Mouse (Mus musculus): Measurements from ENCODE around the gene Idua. TPM values are rescaled to one million over a fixed set of nuclear protein-coding genes. Genes with fewer than 3 reads are reported as not detected.

The Idua gene
- total and polyA plus RNA-seq, 3 experiments, result 2.3 to 10.6 (median 5.8) TPM

DNA sequence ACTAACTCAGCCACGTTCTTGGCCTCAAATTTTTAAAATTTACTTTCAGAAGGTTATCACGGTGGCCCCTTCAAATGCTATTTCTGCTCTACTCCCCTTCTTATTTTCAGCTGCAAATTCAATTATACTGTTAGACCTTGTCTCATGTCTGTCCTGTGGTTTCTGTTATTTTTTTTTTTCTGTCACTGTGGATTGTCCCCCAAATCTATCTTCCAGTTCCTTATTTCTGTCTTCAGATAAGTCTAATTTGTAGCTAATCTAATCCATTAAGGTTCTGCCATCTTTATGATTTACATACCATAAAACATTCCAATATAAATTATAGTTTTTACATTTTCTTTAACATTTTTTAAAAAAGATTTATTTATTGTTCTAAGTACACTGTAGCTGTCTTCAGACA is 7.2 kb downstream of the Idua start:
- Histone ChIP-seq H3K4me3 (replicated peaks in 1 of 3; ENCODE audit: low read depth in 2 of 3, low read length in 2 of 3, poor library complexity in 1 of 3) (no peak overlapping the region), H3K36me3 (replicated peaks in 1 of 2; ENCODE audit: control insufficient read depth in 1 of 2, insufficient read depth in 1 of 2, low read length in 1 of 2) (peaks cover 10 to 15% of the 10 kb centered on the region in 2 experiments), H3K4me2 (ENCODE audit: insufficient read depth, low read depth, poor library complexity, severe bottlenecking) (no peak overlapping the region), H3K27me3 (replicated peaks) (peaks cover 6% of the 10 kb centered on the region), H3K4me1 (ENCODE audit: control insufficient read depth in 1 of 2, insufficient read depth in 2 of 2) (peaks cover 2 to 31% of the 10 kb centered on the region in 2 experiments), H3K27ac (ENCODE audit: insufficient read depth, low read depth) (no peak overlapping the region), H3K79me2 (replicated peaks; ENCODE audit: control insufficient read depth, extremely low read depth, insufficient read depth, poor library complexity, severe bottlenecking) (no peaks in the 10 kb centered on the region), H3K9ac (ENCODE audit: insufficient read depth, low read depth) (no peak overlapping the region), H3K9me3 (replicated peaks; ENCODE audit: low read length) (no peaks in the 10 kb centered on the region)
- in situ Hi-C loops (cut with MboI; ENCODE audit: low pct_ligation_motif_present, low pct_unique_long_range_greater_than_20kb, low sequenced_read_pairs), result loop anchor here (25.0 kb wide), 1 partner anchor 230 kb away; the partner anchor contains the start of genes Atp5k and Mfsd7a
- dilution Hi-C loops (cut with MboI; ENCODE audit: extremely low pct_ligation_motif_present, extremely low pct_unique_long_range_greater_than_20kb, low sequenced_read_pairs), result no loop called here
- no peak for DNase-seq (ENCODE audit: extremely low read depth)
- TF ChIP-seq JUND (conservative IDR thresholded peaks at IDR 0.05; ENCODE audit: low read depth, low read length) (no peak), JUN (IDR thresholded peaks at IDR 0.05; ENCODE audit: insufficient read depth, low read depth, low read length) (no peak)

- peaks cover 13 to 26% of the 10 kb centered on the region in 2 experiments for H3K36me3 ChIP-seq (replicated peaks in 1 of 2; ENCODE audit: control insufficient read depth in 1 of 2, insufficient read depth in 1 of 2, low read length in 1 of 2)
- in situ Hi-C loops (cut with MboI; ENCODE audit: low pct_ligation_motif_present, low pct_unique_long_range_greater_than_20kb, low sequenced_read_pairs), result loop anchor here (25.0 kb wide), 1 partner anchor 231 kb away; the partner anchor contains the start of genes Atp5k and Mfsd7a
- peak overlapping the region; percentile 65 to 73 (median 66) for H3K4me3 ChIP-seq (replicated peaks in 1 of 3; ENCODE audit: low read depth in 2 of 3, low read length in 2 of 3, poor library complexity in 1 of 3)
- H3K79me2 ChIP-seq (replicated peaks; ENCODE audit: control insufficient read depth, extremely low read depth, insufficient read depth, poor library complexity, severe bottlenecking), result no peaks in the 10 kb centered on the region
- no peak for TF ChIP-seq ELF1 (IDR thresholded peaks at IDR 0.05; ENCODE audit: low read depth, low read length)
- TF ChIP-seq PAX5 (IDR thresholded peaks at IDR 0.05; ENCODE audit: low read length), result no peak
- 0 out of 2 replicates have a peak, but pooled peaks have one; percentile 7 for TF ChIP-seq MYC (IDR thresholded peaks at IDR 0.05; ENCODE audit: low read depth, low read length)
- no peak for TF ChIP-seq MAFK (IDR thresholded peaks at IDR 0.05; ENCODE audit: insufficient replicate concordance, low read length)
- H3K4me2 ChIP-seq (ENCODE audit: insufficient read depth, low read depth, poor library complexity, severe bottlenecking), result peak overlapping the region; percentile 70
- H3K9ac ChIP-seq (ENCODE audit: insufficient read depth, low read depth), result no peak overlapping the region; the same call in 1 of the 2 replicates
- DNase-seq (ENCODE audit: extremely low read depth), result peak; percentile 31
- peaks cover 2 to 31% of the 10 kb centered on the region in 2 experiments for H3K4me1 ChIP-seq (ENCODE audit: control insufficient read depth in 1 of 2, insufficient read depth in 2 of 2)
- dilution Hi-C loops (cut with MboI; ENCODE audit: extremely low pct_ligation_motif_present, extremely low pct_unique_long_range_greater_than_20kb, low sequenced_read_pairs), result no loop called here
- no peaks in the 10 kb centered on the region for H3K9me3 ChIP-seq (replicated peaks; ENCODE audit: low read length)
- peaks cover 3% of the 10 kb centered on the region for H3K27me3 ChIP-seq (replicated peaks)
- peak overlapping the region; percentile 14; the same call in 1 of the 2 replicates for H3K27ac ChIP-seq (ENCODE audit: insufficient read depth, low read depth)
Measured at GRCm38 (mm10) chr5:108668387-108668932, 8.3 kb downstream of the Idua start.

- H3K79me2 ChIP-seq (replicated peaks; ENCODE audit: control insufficient read depth, extremely low read depth, insufficient read depth, poor library complexity, severe bottlenecking), result no peaks in the 10 kb centered on the region
- DNase-seq (ENCODE audit: extremely low read depth), result peak; percentile 84
- peak within 1 kb of the TSS; percentile 80 for H3K9ac ChIP-seq (ENCODE audit: insufficient read depth, low read depth)
- dilution Hi-C loops (cut with MboI; ENCODE audit: extremely low pct_ligation_motif_present, extremely low pct_unique_long_range_greater_than_20kb, low sequenced_read_pairs) (no loop called here), in situ Hi-C loops (cut with MboI; ENCODE audit: low pct_ligation_motif_present, low pct_unique_long_range_greater_than_20kb, low sequenced_read_pairs) (loop anchor here (25.0 kb wide), 1 partner anchor 232 kb away; the partner anchor contains the start of genes Atp5k and Mfsd7a)
- peak within 1 kb of the TSS; percentile 65 to 73 (median 66) for H3K4me3 ChIP-seq (replicated peaks in 1 of 3; ENCODE audit: low read depth in 2 of 3, low read length in 2 of 3, poor library complexity in 1 of 3)
- peaks cover 2 to 31% of the 10 kb centered on the region in 2 experiments for H3K4me1 ChIP-seq (ENCODE audit: control insufficient read depth in 1 of 2, insufficient read depth in 2 of 2)
- peaks cover 3% of the 10 kb centered on the region for H3K27me3 ChIP-seq (replicated peaks)
- peaks cover 13 to 33% of the 10 kb centered on the region in 2 experiments for H3K36me3 ChIP-seq (replicated peaks in 1 of 2; ENCODE audit: control insufficient read depth in 1 of 2, insufficient read depth in 1 of 2, low read length in 1 of 2)
- peak within 1 kb of the TSS; percentile 14; the same call in 1 of the 2 replicates for H3K27ac ChIP-seq (ENCODE audit: insufficient read depth, low read depth)
- H3K4me2 ChIP-seq (ENCODE audit: insufficient read depth, low read depth, poor library complexity, severe bottlenecking), result peak within 1 kb of the TSS; percentile 70
- H3K9me3 ChIP-seq (replicated peaks; ENCODE audit: low read length), result no peaks in the 10 kb centered on the region
- TF ChIP-seq CHD2 (IDR thresholded peaks at IDR 0.05; ENCODE audit: low read length), result no peak
- peak; percentile 73; the same call in 1 of the 2 replicates for TF ChIP-seq MXI1 (IDR thresholded peaks at IDR 0.05; ENCODE audit: low read depth, low read length)
- no peak for TF ChIP-seq MAFK (IDR thresholded peaks at IDR 0.05; ENCODE audit: insufficient replicate concordance, low read length)
- TF ChIP-seq ZMIZ1 (IDR thresholded peaks at IDR 0.05; ENCODE audit: low read depth, low read length), result peak; percentile 44; the same call in 1 of the 2 replicates
- TF ChIP-seq ZC3H11A (IDR thresholded peaks at IDR 0.05; ENCODE audit: low read depth, low read length), result no peak
- TF ChIP-seq SIN3A (IDR thresholded peaks at IDR 0.05; ENCODE audit: low read length), result peak; percentile 85
- no peak; the same call in 1 of the 2 replicates for TF ChIP-seq NELFE (IDR thresholded peaks at IDR 0.05; ENCODE audit: low read depth, low read length)
- TF ChIP-seq RAD21 (IDR thresholded peaks at IDR 0.05; ENCODE audit: low read depth, low read length), result peak; percentile 80
- peak; percentile 25 for TF ChIP-seq SMC3 (IDR thresholded peaks at IDR 0.05; ENCODE audit: low read depth, low read length)
- TF ChIP-seq TBP (conservative IDR thresholded peaks at IDR 0.05; ENCODE audit: low read depth, low read length), result peak; percentile 36; the same call in 1 of the 2 replicates
- TF ChIP-seq ZNF384 (IDR thresholded peaks at IDR 0.05; ENCODE audit: low read depth, low read length), result no peak
- TF ChIP-seq USF2 (conservative IDR thresholded peaks at IDR 0.05; ENCODE audit: low read depth, low read length), result peak; percentile 90
- peak; percentile 60 for TF ChIP-seq ELF1 (IDR thresholded peaks at IDR 0.05; ENCODE audit: low read depth, low read length)
- no peak for TF ChIP-seq POLR2AphosphoS2 (IDR thresholded peaks at IDR 0.05; ENCODE audit: low read depth, low read length)
- peak; percentile 95 for TF ChIP-seq USF1 (IDR thresholded peaks at IDR 0.05; ENCODE audit: low read depth, low read length)
- TF ChIP-seq HCFC1 (IDR thresholded peaks at IDR 0.05; ENCODE audit: low read depth, low read length), result peak; percentile 61
- peak; percentile 92 for TF ChIP-seq MAX (IDR thresholded peaks at IDR 0.05; ENCODE audit: low read length)
- TF ChIP-seq JUN (IDR thresholded peaks at IDR 0.05; ENCODE audit: insufficient read depth, low read depth, low read length), result no peak
Measured at GRCm38 (mm10) chr5:108668977-108669936, 9.1 kb downstream of the Idua start, which contains the start of gene Dgkq. TSS of gene Dgkq (minus strand) at chr5:108669672.
